Mouse (Mus musculus): ENCODE results near the gene BC049352.

DNA sequence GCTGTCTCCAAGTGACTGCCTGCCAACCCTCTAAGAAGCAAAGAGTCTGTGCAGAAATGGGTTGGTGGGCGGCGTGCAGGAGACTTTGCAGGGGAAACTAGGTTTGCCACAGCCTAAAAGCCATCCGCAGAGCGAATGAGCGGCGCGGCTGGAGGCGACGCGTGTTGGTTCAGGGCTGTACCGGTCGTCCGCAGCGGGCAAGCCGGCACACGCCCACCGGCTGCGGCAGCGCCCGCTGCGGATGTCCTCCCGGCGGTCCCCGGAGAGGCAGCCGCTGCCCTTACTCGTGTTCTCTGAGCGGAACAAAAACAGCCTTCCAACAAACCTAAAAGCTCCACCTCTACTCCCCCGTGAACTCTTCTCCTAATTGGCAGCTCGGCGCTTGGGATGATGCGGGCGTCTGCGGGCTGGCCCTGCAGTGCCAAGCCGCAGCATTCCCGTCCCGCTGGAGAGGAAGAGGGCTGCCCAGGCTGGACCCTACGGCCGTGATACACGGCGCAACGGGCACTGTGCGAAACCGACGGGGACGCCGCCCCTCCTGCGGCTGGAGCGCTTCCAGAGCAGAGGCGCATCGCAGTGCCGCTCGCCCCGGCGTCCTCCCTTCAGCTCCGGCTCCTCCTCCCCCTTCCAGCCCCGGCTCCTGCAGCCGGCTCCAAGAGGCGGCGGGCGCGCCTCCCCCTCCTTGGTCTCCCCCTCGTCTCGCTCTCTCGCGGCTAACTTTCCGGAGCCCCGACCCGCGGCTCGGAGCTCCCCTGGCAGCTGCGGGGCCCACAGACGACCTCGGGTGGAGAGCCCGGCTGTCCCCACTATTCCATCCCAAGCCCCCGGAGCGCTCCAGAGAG, 43.4 kb upstream of the BC049352 start, which contains the start of gene Scn4b:
- no peak for TF ChIP-seq POLR2A (IDR thresholded peaks at IDR 0.05; ENCODE audit: insufficient read depth, low read depth, low read length)
- no peak for TF ChIP-seq CTCF (IDR thresholded peaks at IDR 0.05; ENCODE audit: insufficient read depth, low read depth, low read length)

Data from olfactory bulb, adult 2 months (tissue).